Mouse (Mus musculus) limb, embryonic 11.5 days (tissue): ENCODE measurements around the gene Meaf6. TPM values are rescaled to one million over a fixed set of nuclear protein-coding genes. Genes with fewer than 3 reads are reported as not detected.

Experiments used
- ATAC-seq: fragments of 200-750 bp; cut with Nextera tagmentation; 2 replicates; pipeline ENCODE4 v1.8.0; 2017; ENCODE audit warnings: low read depth; ENCODE audit not compliant: insufficient number of reproducible peaks, low FRiP score, low TSS enrichment
- DNase-seq: peaks from one replicate; pipeline ENCODE4 v3.0.0-alpha.2; 2015; ENCODE audit warnings: low spot score
- H3K27ac ChIP-seq: fragments of 300-500 bp; sonication (generic); replicated peaks from 2 replicates; pipeline ENCODE4 v1.5.1; 2014; ENCODE audit warnings: low read depth, mild to moderate bottlenecking, low read length
- H3K27me3 ChIP-seq: fragments of 300-500 bp; sonication (generic); 2 replicates; pipeline ENCODE4 v1.6.1; 2014; ENCODE audit warnings: mild to moderate bottlenecking, low read length, mixed read lengths; ENCODE audit not compliant: control insufficient read depth, insufficient read depth
- H3K36me3 ChIP-seq: fragments of 300-500 bp; sonication (generic); 2 replicates; pipeline ENCODE4 v1.6.1; 2014; ENCODE audit warnings: mild to moderate bottlenecking, low read length, moderate library complexity, mixed read lengths; ENCODE audit not compliant: control insufficient read depth, insufficient read depth
- H3K4me1 ChIP-seq: fragments of 300-500 bp; sonication (generic); 2 replicates; pipeline ENCODE4 v1.6.1; 2014; ENCODE audit warnings: low read length, mixed read lengths; ENCODE audit not compliant: control insufficient read depth, insufficient read depth
- H3K4me2 ChIP-seq: fragments of 300-500 bp; sonication (generic); 2 replicates; pipeline ENCODE4 v1.6.1; 2014; ENCODE audit warnings: low read depth, mild to moderate bottlenecking, moderate library complexity; ENCODE audit not compliant: severe bottlenecking
- H3K4me3 ChIP-seq: fragments of 300-500 bp; sonication (generic); 2 replicates; pipeline ENCODE4 v1.5.1; 2014; ENCODE audit warnings: low read depth, low read length
- H3K9ac ChIP-seq: fragments of 300-500 bp; sonication (generic); 2 replicates; pipeline ENCODE4 v1.6.1; 2014; ENCODE audit warnings: mild to moderate bottlenecking, low read length
- H3K9me3 ChIP-seq: fragments of 300-500 bp; sonication (generic); 2 replicates; pipeline ENCODE4 v1.6.1; 2016; ENCODE audit warnings: low read length; ENCODE audit not compliant: control insufficient read depth
- whole genome bisulfite sequencing: fragments of 180-500 bp; shearing (Covaris S2); extraction: QIAGEN DNeasy Blood & Tissue Kit; methylation state at CpG from one replicate; pipeline ENCODE4 v1.1.7; 2014; 5-methylcytosine and 5-hydroxymethylcytosine counted together
- polyA plus RNA-seq: library from polyadenylated mRNA; unstranded; fragments of >200 nt; fragmentation: Nextera tagmentation; extraction: Ambion mirVana; gene quantifications from 2 replicates; pipeline ENCODE4 v1.2.1, GENCODE M21; 2014

Meaf6 gene
- polyA plus RNA-seq, 1 experiment from 2014 or later: 97.4 TPM

DNA sequence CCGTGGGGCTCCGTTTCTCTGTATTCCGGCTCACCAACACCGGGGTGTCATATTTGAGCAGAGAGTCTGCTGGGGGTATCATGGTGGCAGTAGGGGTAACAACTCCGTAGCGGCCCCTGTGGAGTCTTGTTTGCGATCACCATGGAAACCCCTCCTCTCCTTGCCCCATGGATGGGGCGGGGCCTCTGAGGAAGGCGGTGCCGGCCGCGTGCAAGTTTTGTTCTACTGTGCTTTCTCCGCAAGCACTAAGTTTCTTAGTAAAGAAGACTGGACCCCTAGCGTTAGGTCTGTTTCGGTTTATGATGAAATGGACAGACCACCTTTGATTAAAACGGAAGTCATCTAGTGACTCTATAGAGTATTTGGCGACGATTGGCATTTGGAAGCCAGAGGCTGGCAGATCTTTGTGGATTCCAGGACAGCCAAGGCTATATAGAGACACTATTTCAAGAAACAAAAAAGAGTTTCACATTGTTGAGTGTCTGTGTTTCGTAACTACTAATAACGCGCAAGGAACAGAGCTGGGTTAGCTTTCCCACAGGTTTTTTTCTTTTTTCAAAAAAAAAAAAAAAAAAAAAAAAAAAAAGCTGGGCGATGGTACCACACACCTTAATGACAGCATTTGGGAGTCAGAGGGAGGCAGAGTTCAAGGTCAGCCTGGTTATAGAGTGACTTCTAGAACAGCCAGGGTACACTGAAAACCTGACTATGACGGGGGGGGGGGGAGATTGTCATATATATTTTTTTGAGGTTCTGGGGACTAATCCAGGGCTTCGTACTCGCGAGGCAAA lies 19.2 kb upstream of the Meaf6 start, which contains the start of gene Dnali1:
Dnali1 (minus strand) TSS at position 187 of the 791 bp plus-strand sequence.
- WGBS: 3% methylated on average over 26 of the region's 26 CpGs
- Histone ChIP-seq H3K9me3 (no peaks in the 10 kb centered on the region), H3K4me2 (peak within 1 kb of the TSS; percentile 71), H3K36me3 (peaks cover 2% of the 10 kb centered on the region), H3K27ac (no peak within 1 kb of the TSS), H3K4me1 (peaks cover 7% of the 10 kb centered on the region), H3K27me3 (no peaks in the 10 kb centered on the region), H3K9ac (peak within 1 kb of the TSS; percentile 85), H3K4me3 (peak within 1 kb of the TSS; percentile 99)
- ATAC-seq (peak; percentile 38; the same call in 1 of the 2 replicates), DNase-seq (peak; percentile 71)

DNA sequence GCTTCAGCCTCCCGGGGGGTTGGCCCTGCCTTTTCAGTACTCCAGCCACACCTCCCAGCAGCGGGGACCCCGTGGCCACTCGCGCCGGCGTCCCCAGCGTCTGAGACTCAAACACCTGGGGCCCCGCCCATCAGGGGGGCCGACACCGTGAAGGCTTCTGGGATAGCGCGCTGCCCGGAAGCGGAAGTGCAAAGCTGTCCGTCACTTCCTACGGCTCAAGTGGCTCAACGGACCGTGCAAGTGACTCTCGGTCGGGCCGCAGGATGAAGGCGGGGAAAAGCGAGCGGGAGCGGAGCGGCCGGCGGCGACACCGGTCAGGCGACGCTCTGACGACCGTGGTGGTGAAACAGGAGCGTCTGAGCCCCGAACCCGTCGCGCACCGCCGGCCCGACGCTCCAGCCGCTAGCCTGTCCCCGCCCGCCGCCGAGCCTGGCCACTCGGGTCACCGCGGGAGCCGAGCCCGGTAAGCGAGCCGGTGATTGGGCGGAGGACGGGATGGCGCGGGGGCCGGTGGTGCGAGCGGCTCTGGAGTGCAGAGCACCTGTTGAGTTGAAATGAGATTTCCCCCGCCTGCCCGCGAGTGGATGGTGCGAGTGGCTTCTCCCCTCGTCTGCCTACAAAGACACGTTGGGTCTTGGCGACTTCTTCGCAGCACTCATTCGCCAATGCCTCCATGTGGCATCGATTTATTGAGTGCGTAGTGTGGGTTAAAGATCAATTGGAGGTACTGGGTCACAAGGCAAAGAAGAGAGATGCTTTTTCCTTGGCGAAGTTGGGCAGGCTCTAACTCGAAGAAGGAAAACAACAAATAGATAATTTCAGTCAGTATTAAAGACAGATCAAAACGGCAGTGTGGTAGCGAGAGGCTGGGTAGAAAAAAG lies 18.2 kb upstream of the Meaf6 start, which contains the start of gene Snip1:
Snip1 (plus strand) TSS at position 183 of the 881 bp plus-strand sequence.
- Histone ChIP-seq H3K27ac (no peak within 1 kb of the TSS), H3K27me3 (no peaks in the 10 kb centered on the region), H3K4me1 (peaks cover 7% of the 10 kb centered on the region), H3K4me2 (peak within 1 kb of the TSS; percentile 71), H3K36me3 (peaks cover 5% of the 10 kb centered on the region), H3K9me3 (no peaks in the 10 kb centered on the region), H3K9ac (peak within 1 kb of the TSS; percentile 85), H3K4me3 (peak within 1 kb of the TSS; percentile 99)
- peak; percentile 92 for ATAC-seq
- under 1% methylated on average over 78 of the region's 78 CpGs for WGBS
- DNase-seq: peak; percentile 96

DNA sequence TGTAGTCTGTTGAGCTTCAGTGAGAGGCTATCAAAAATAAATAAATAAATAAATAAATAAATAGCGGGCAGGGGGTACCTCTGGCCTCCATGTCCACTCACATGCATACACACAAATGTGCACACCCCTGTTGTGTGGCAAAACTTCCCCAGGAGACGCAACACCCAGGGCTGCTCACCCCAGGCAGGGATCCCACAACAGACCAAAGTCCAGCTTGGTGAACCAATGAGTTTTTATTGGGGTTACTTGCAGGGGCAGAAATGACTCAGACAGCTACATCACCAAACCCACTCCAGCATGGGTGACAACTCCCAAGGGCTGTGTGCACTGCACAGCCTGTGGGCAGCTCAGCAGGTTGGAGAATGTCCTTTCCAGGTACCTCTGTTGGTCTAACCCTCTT lies 7.2 kb upstream of the Meaf6 start:
- 91% methylated on average over 2 of the region's 2 CpGs for WGBS
- ATAC-seq (no peak), DNase-seq (no peak)
- Histone ChIP-seq H3K27me3 (no peaks in the 10 kb centered on the region), H3K4me2 (no peak overlapping the region), H3K4me1 (no peaks in the 10 kb centered on the region), H3K4me3 (no peak overlapping the region), H3K9me3 (no peaks in the 10 kb centered on the region), H3K9ac (no peak overlapping the region), H3K36me3 (peaks cover 9% of the 10 kb centered on the region; the same call in 1 of the 2 replicates), H3K27ac (no peak overlapping the region)

DNA sequence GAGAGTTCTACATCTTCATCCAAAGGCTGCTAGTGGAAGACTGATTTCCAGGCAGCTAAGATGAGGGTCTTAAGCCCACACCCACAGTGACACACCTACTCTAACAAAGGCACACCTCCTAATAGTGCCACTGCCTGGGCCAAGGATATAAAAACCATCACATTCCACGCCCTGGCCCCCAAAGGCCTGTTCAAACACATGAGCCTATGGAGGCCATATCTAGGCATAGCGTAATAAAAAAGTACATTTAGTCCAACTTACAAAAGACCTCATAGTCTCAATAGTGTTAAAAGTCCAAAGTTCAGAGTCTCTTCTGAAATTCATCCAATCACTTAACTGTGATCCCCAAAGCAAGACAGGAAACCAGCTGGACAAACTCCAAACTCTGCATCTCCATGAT lies 6.2 kb upstream of the Meaf6 start:
- no peaks in the 10 kb centered on the region for H3K27me3 ChIP-seq
- no peak overlapping the region for H3K4me2 ChIP-seq
- no peaks in the 10 kb centered on the region for H3K9me3 ChIP-seq
- WGBS: 93% methylated on average over 2 of the region's 2 CpGs
- no peak overlapping the region for H3K4me3 ChIP-seq
- H3K36me3 ChIP-seq: peaks cover 2% of the 10 kb centered on the region; the same call in 1 of the 2 replicates
- no peak overlapping the region for H3K9ac ChIP-seq
- no peak overlapping the region for H3K27ac ChIP-seq
- no peak for ATAC-seq
- DNase-seq: no peak
- no peaks in the 10 kb centered on the region for H3K4me1 ChIP-seq

DNA sequence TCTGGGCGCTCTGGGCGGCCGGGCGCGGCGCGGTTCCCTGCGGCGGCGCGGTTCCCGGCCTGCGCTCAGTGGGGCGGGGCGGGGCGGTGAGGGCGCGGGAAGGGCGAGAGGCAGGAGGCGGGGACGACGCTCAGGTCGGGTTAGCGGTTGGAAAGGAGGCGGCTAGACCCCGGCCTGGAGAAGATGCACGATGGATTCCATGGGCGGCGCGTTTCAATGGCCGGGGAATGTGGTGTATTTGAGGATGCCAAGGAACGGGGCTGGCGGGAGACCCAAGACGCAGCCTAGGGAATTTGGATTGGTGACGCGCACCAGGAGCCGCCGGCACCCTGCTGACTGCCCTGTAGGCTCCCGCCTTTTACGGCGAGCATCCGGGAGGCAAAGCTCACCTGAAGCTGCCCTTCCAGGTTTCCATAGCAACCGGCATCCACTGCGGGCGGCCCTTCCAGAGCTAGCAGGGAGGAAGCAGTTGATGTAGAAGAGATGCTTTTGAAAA lies 460 bp downstream of the Meaf6 start:
- no peak for DNase-seq
- Histone ChIP-seq H3K27me3 (no peaks in the 10 kb centered on the region), H3K4me3 (peak overlapping the region; percentile 77), H3K4me2 (peak overlapping the region; percentile 83), H3K4me1 (peaks cover 7% of the 10 kb centered on the region; the same call in 1 of the 2 replicates), H3K9ac (peak overlapping the region; percentile 95), H3K27ac (peak overlapping the region; percentile 96), H3K9me3 (no peaks in the 10 kb centered on the region), H3K36me3 (peaks cover 11% of the 10 kb centered on the region)
- peak; percentile 87 for ATAC-seq
- WGBS: under 1% methylated on average over 35 of the region's 45 CpGs

DNA sequence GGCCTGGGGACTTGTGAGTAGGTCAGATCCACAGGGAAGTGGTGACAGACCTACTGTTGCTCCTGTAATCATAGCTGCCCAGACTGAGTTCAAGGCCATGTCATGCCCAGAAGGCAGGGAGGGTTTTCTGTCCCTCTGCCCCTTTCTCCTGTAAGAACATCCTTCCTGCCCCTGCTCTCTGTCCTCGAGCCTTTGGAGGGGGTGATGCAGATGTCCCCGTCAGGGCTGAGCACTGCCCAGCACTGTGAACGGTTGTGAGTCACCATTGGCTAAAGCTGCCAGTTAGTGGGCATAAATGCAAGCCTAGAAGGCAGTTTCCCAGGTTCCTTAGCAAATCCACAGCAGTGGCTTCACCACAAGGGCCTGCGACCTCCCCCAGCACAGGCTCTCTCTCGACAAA lies 8.1 kb downstream of the Meaf6 start:
- H3K27me3 ChIP-seq: no peaks in the 10 kb centered on the region
- ATAC-seq: no peak
- WGBS: 90% methylated on average over 5 of the region's 5 CpGs
- H3K4me1 ChIP-seq: no peaks in the 10 kb centered on the region
- H3K9me3 ChIP-seq: no peaks in the 10 kb centered on the region
- no peak overlapping the region for H3K4me3 ChIP-seq
- no peak overlapping the region for H3K4me2 ChIP-seq
- no peak for DNase-seq
- peaks cover 17% of the 10 kb centered on the region for H3K36me3 ChIP-seq
- H3K9ac ChIP-seq: no peak overlapping the region
- no peak overlapping the region for H3K27ac ChIP-seq

DNA sequence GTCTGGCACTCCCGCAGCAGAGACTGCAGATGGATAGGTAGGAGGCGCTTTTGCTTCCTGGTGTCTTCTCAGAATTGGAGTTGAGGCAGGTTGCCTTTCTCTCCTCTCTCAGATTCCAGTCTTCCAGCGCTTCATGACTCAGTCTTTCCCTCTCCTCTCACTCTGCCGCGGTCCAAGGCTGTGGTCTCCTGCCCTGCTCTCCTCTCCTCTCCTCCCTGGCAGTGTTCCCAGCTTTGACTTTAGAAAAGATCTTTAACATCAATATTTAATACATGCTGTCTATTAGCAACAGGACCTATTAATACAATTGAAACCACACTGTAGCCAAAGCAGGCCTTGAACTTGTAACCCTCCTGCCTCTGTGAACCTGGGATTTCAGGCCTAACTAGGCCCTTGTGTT lies 11.1 kb downstream of the Meaf6 start:
- WGBS: 94% methylated on average over 5 of the region's 5 CpGs
- peaks cover 7% of the 10 kb centered on the region for H3K36me3 ChIP-seq
- no peak overlapping the region for H3K4me2 ChIP-seq
- ATAC-seq: no peak
- H3K27ac ChIP-seq: no peak overlapping the region
- no peaks in the 10 kb centered on the region for H3K9me3 ChIP-seq
- no peak overlapping the region for H3K9ac ChIP-seq
- H3K4me1 ChIP-seq: no peaks in the 10 kb centered on the region
- H3K27me3 ChIP-seq: no peaks in the 10 kb centered on the region
- DNase-seq: no peak
- H3K4me3 ChIP-seq: no peak overlapping the region

DNA sequence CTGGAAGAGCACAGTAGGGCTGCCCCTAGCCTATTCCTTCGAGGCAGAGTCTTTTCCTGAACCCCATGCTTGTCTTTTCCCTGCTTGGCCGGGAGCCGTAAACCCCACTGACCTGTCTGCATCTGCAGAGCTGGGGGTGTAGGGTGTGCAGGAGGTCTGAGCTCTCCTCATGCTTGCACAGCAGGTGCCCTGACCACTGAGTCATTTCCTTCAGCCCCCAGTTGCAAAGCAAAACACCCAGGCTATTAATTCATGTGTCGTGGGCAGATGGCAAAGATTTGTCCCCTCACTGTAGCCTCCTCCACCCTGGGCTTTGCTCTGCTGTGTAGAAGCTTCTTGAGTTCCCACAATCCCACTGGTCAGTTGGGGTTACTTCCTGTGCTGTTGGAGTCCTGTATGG lies 12.5 kb downstream of the Meaf6 start:
- ATAC-seq (no peak), DNase-seq (no peak)
- H3K27ac ChIP-seq: no peak overlapping the region
- no peaks in the 10 kb centered on the region for H3K9me3 ChIP-seq
- no peak overlapping the region for H3K4me2 ChIP-seq
- H3K36me3 ChIP-seq: peaks cover 5% of the 10 kb centered on the region
- H3K9ac ChIP-seq: no peak overlapping the region
- no peaks in the 10 kb centered on the region for H3K4me1 ChIP-seq
- H3K4me3 ChIP-seq: no peak overlapping the region
- no peaks in the 10 kb centered on the region for H3K27me3 ChIP-seq
- 91% methylated on average over 4 of the region's 4 CpGs for WGBS
